Mouse (Mus musculus) myocyte (in vitro differentiated cells): ENCODE results near the gene Atf6. TPM values are rescaled to one million over a fixed set of nuclear protein-coding genes. Genes with fewer than 3 reads are reported as not detected.

Experiments
- H3K27me3 ChIP-seq: one replicate; pipeline ENCODE4 v1.6.1; 2011; ENCODE audit not compliant: control insufficient read depth, insufficient read depth, insufficient read length
- H3K36me3 ChIP-seq: one replicate; pipeline ENCODE4 v1.6.1; 2011; ENCODE audit not compliant: control insufficient read depth, insufficient read depth
- H3K4me2 ChIP-seq: one replicate; pipeline ENCODE4 v1.6.1; 2011; ENCODE audit warnings: low read depth, control low read depth
- H3K4me3 ChIP-seq: one replicate; pipeline ENCODE4 v1.5.1; 2011; ENCODE audit warnings: mild to moderate bottlenecking, control low read depth, moderate library complexity
- H3K79me2 ChIP-seq: one replicate; pipeline ENCODE4 v1.6.1; 2011; ENCODE audit not compliant: control insufficient read depth, insufficient read depth
- H3ac ChIP-seq: one replicate; pipeline ENCODE4 v1.6.1; 2011; ENCODE audit not compliant: control insufficient read depth, insufficient read length
- CEBPB ChIP-seq: IDR thresholded peaks from 2 replicates; pipeline ENCODE4 v1.6.1; 2011; ENCODE audit warnings: mild to moderate bottlenecking, moderate library complexity; ENCODE audit not compliant: poor library complexity, insufficient read depth, severe bottlenecking
- E2F4 ChIP-seq: IDR thresholded peaks from one replicate; pipeline ENCODE4 v1.6.1; 2011; ENCODE audit warnings: mild to moderate bottlenecking, control low read depth, moderate library complexity; ENCODE audit not compliant: insufficient read depth
- MAX ChIP-seq: IDR thresholded peaks from one replicate; pipeline ENCODE4 v1.6.1; 2011; ENCODE audit warnings: low read depth, mild to moderate bottlenecking, control low read depth
- MYOD1 ChIP-seq, 3 experiments: IDR thresholded peaks; one replicate each; pipeline ENCODE4 v1.6.1; 2011; ENCODE audit warnings: control low read depth in 2 of 3, low read depth in 2 of 3, mild to moderate bottlenecking in 2 of 3, moderate library complexity in 1 of 3; ENCODE audit not compliant: insufficient read length in 2 of 3, control insufficient read depth in 1 of 3
- MYOG ChIP-seq, 3 experiments: IDR thresholded peaks; one replicate each; pipeline ENCODE4 v1.6.1; 2011; ENCODE audit warnings: control low read depth in 2 of 3, low read depth in 2 of 3, mild to moderate bottlenecking in 2 of 3; ENCODE audit not compliant: insufficient read length in 2 of 3, control insufficient read depth in 1 of 3, insufficient read depth in 1 of 3
- POLR2A ChIP-seq: IDR thresholded peaks from one replicate; pipeline ENCODE4 v1.6.1; 2011; ENCODE audit warnings: low read depth, mild to moderate bottlenecking, control low read depth, moderate library complexity; ENCODE audit not compliant: insufficient read length
- POLR2AphosphoS2 ChIP-seq: IDR thresholded peaks from one replicate; pipeline ENCODE4 v1.6.1; 2011; ENCODE audit warnings: low read depth, control low read depth; ENCODE audit not compliant: insufficient read length
- REST ChIP-seq: IDR thresholded peaks from one replicate; pipeline ENCODE4 v1.6.1; 2011; ENCODE audit warnings: mild to moderate bottlenecking, control low read depth, moderate library complexity; ENCODE audit not compliant: insufficient read depth, insufficient read length
- SRF ChIP-seq: IDR thresholded peaks from one replicate; pipeline ENCODE4 v1.6.1; 2011; ENCODE audit warnings: low read depth; ENCODE audit not compliant: control insufficient read depth, insufficient read length
- TCF12 ChIP-seq: IDR thresholded peaks from one replicate; pipeline ENCODE4 v1.6.1; 2011; ENCODE audit warnings: mild to moderate bottlenecking, control low read depth; ENCODE audit not compliant: poor library complexity, insufficient read depth, severe bottlenecking
- TCF3 ChIP-seq: IDR thresholded peaks from one replicate; pipeline ENCODE4 v1.6.1; 2011; ENCODE audit warnings: low read depth, control low read depth; ENCODE audit not compliant: insufficient read length
- USF1 ChIP-seq: IDR thresholded peaks from one replicate; pipeline ENCODE4 v1.6.1; 2011; ENCODE audit warnings: low read depth, mild to moderate bottlenecking, control low read depth, moderate library complexity
- polyA plus RNA-seq: library from polyadenylated mRNA; unstranded; fragments of >200 nt; fragmentation: generic; extraction: Trizol; gene quantifications from one replicate; pipeline ENCODE4 v1.2.1, GENCODE M21; 2012; ENCODE audit warnings: missing spikeins

Gene Atf6
- polyA plus RNA-seq, 1 experiment, result 40.2 TPM

DNA sequence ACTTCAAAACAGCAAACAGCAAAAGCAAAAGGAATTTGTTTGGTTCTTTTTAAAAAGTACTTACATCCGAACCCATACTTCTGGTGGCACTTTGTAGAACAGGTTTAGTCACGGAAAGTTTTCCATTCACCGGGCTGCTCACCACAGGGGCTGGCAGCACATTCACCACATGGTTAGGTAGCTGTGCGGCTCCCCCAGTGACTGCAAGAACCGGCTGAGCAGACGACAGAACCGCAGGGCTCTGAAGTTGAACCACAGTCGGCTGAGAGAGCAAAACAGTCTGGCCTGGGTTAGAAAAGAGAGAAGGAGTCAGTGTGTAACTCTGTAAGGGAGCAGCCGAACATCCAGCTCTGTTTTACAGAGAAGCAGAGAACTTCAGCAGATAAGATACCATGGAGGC, 32.8 kb downstream of the Atf6 start:
- Histone ChIP-seq H3ac (no peak overlapping the region), H3K79me2 (peaks cover 16% of the 10 kb centered on the region), H3K4me2 (no peak overlapping the region), H3K36me3 (peaks cover 57% of the 10 kb centered on the region), H3K4me3 (no peak overlapping the region), H3K27me3 (no peaks in the 10 kb centered on the region)
- TF ChIP-seq SRF (no peak), REST (no peak), MYOD1 (IDR thresholded peaks at IDR 0.05; ENCODE audit: control insufficient read depth in 1 of 3, insufficient read length in 2 of 3, low read depth in 2 of 3) (no peak), TCF3 (no peak), MYOG (IDR thresholded peaks at IDR 0.05; ENCODE audit: control insufficient read depth in 1 of 3, insufficient read depth in 1 of 3, insufficient read length in 2 of 3, low read depth in 2 of 3) (no peak), E2F4 (no peak), TCF12 (no peak), POLR2A (no peak), POLR2AphosphoS2 (no peak), CEBPB (no peak), MAX (no peak), USF1 (no peak)

DNA sequence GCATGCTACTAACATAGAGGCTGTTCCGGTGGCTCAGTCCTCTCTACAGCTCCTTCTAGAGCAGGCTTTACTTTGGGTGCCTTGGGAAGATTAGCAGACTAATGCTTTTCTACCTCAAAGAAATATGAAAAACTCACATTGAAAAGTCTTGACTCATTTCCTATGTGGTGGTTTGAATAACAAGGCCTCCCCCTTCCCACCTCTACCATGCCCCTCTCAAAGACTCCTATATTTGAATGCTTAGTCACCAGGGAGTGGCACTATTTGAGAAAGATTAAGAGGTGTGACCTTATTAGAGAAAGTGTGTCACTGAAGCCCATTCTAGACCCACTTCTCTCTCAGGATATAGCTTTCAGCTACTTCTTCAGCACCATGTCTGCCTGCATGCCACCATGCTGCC, 37.8 kb downstream of the Atf6 start:
- Histone ChIP-seq H3K27me3 (no peaks in the 10 kb centered on the region), H3ac (no peak overlapping the region), H3K4me2 (no peak overlapping the region), H3K79me2 (peaks cover 20% of the 10 kb centered on the region), H3K36me3 (peaks cover 58% of the 10 kb centered on the region), H3K4me3 (no peak overlapping the region)
- no peak for TF ChIP-seq POLR2AphosphoS2
- TF ChIP-seq REST, result no peak
- no peak for TF ChIP-seq MAX

DNA sequence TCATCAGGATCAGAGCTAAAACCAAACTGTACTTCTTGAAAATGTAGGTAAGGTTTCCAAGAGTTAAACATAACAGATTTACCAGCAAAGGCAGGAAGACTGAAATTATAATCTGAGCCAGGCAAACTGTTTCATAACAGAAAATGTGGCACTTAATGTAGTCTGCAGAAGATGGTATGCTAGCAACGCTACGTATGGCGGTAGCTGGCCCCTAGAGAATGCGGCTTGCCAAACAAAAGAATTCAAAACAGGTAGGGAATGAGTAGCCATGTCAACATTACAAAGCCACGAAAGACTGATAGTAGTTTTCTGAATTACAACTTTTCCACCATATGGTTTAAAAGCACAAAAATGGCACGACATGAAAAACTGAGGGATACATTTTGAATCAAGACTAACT, 38.2 kb downstream of the Atf6 start:
- H3K4me3 ChIP-seq, result no peak overlapping the region
- H3ac ChIP-seq, result no peak overlapping the region
- H3K4me2 ChIP-seq, result no peak overlapping the region
- peaks cover 55% of the 10 kb centered on the region for H3K36me3 ChIP-seq
- H3K27me3 ChIP-seq, result no peaks in the 10 kb centered on the region
- H3K79me2 ChIP-seq, result peaks cover 20% of the 10 kb centered on the region
- TF ChIP-seq MAX, result no peak
- TF ChIP-seq TCF12, result no peak
- no peak for TF ChIP-seq SRF
- TF ChIP-seq E2F4, result no peak
- TF ChIP-seq MYOD1 (IDR thresholded peaks at IDR 0.05; ENCODE audit: control insufficient read depth in 1 of 3, insufficient read length in 2 of 3, low read depth in 2 of 3), result no peak
- no peak for TF ChIP-seq POLR2A
- no peak for TF ChIP-seq MYOG (IDR thresholded peaks at IDR 0.05; ENCODE audit: control insufficient read depth in 1 of 3, insufficient read depth in 1 of 3, insufficient read length in 2 of 3, low read depth in 2 of 3)

DNA sequence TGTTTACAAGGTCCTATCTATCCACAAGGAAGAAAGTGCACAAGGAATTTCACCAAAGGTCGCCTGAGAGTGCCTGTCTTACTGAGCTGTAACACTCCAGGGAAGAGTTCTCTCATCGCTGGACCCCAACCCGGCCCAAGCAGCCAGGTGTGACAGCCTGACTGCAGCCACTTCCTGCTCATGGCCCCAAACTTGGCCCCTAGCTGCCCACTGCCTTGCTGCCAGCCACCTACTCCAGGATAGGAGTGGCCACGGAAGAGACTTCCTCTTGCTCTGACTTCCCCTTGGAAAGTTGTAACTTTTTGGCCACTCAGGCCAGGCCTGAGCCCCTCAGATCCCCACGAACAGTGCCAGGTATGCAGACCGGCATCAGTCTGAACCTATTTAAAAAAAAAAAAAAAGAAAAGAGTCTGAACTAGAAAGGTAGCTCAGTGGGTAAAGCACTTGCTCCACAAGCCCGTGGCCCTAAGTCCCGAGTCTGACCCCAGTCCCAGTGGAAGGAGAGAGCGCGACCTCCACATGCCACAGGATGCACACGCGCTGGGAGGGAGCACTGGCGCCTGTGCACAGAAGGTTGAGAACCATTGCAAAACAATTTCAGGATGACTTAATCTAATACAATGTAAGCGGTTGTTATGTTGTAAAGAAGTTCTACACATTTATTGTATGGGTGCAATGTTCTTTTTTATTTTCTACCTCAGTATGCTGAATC, 47.3 kb downstream of the Atf6 start:
- Histone ChIP-seq H3K79me2 (peaks cover 18% of the 10 kb centered on the region), H3ac (no peak overlapping the region), H3K36me3 (peaks cover 18% of the 10 kb centered on the region), H3K4me2 (no peak overlapping the region), H3K27me3 (no peaks in the 10 kb centered on the region), H3K4me3 (no peak overlapping the region)
- TF ChIP-seq USF1 (no peak), TCF12 (no peak), CEBPB (no peak), SRF (no peak), E2F4 (no peak), REST (no peak), MYOG (IDR thresholded peaks at IDR 0.05; ENCODE audit: control insufficient read depth in 1 of 3, insufficient read depth in 1 of 3, insufficient read length in 2 of 3, low read depth in 2 of 3) (no peak), POLR2A (no peak), POLR2AphosphoS2 (no peak), MYOD1 (IDR thresholded peaks at IDR 0.05; ENCODE audit: control insufficient read depth in 1 of 3, insufficient read length in 2 of 3, low read depth in 2 of 3) (no peak), TCF3 (no peak), MAX (no peak)

DNA sequence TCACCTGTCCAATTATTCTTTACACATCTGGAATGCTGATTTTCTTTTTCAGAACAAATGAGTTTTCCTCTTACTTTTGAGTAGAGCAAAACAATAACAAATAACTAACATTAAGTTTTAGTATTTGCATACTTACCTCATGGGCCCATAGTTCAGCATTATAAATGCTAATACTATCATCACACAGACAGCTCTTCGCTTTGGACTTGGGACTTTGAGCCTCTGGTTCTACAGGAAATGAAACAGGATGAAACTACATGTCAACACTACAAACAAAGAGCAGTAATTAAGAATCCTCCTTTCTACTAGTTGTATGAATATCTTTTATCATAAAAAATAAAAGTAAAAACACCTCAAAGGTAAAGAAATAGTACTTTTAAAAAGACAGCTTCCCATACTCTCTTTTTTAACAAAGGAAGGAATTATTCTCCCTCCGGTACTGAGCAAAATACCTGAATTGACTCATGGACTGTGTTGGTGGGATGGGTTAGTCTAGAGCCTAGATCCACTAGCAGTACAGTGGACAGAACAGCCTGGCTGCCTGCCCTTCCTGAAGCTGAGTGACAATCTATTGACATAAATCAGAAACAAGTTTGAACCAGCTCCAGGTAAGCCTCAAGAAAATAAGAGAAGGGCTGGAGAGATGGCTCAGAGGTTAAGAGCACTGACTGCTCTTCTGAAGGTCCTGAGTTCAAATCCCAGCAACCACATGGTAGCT, 52.1 kb downstream of the Atf6 start:
- no peak overlapping the region for H3K4me3 ChIP-seq
- TF ChIP-seq TCF12, result no peak
- TF ChIP-seq TCF3, result no peak
- H3ac ChIP-seq, result no peak overlapping the region

More for the DNA sequence above, 52.1 kb downstream of the Atf6 start:
- Histone ChIP-seq H3K4me2 (no peak overlapping the region), H3K36me3 (peaks cover 31% of the 10 kb centered on the region), H3K79me2 (peaks cover 4% of the 10 kb centered on the region), H3K27me3 (no peaks in the 10 kb centered on the region)
